Mouse (Mus musculus) stomach, embryonic 16.5 days (tissue): ENCODE data around the gene Tsg101. TPM values are rescaled to one million over a fixed set of nuclear protein-coding genes. Genes with fewer than 3 reads are reported as not detected.

Source experiments
- ATAC-seq: fragments of 200-750 bp; cut with Nextera tagmentation; 2 replicates; pipeline ENCODE4 v1.8.0; 2017; ENCODE audit warnings: moderate number of reproducible peaks, moderate TSS enrichment; ENCODE audit not compliant: insufficient read depth, low FRiP score
- H3K27ac ChIP-seq: fragments of 300-500 bp; sonication (generic); 2 replicates; pipeline ENCODE4 v1.5.1; 2014; ENCODE audit warnings: low read length
- H3K27me3 ChIP-seq: fragments of 300-500 bp; sonication (generic); 2 replicates; pipeline ENCODE4 v1.6.1; 2014; ENCODE audit warnings: low read length, control low read depth, mixed read lengths; ENCODE audit not compliant: control insufficient read depth, insufficient read depth
- H3K36me3 ChIP-seq: fragments of 300-500 bp; sonication (generic); 2 replicates; pipeline ENCODE4 v1.6.1; 2014; ENCODE audit warnings: low read length; ENCODE audit not compliant: control insufficient read depth, insufficient read depth
- H3K4me1 ChIP-seq: fragments of 300-500 bp; sonication (generic); 2 replicates; pipeline ENCODE4 v1.6.1; 2014; ENCODE audit warnings: low read length, control low read depth, mixed read lengths; ENCODE audit not compliant: control insufficient read depth, insufficient read depth
- H3K4me2 ChIP-seq: fragments of 300-500 bp; sonication (generic); 2 replicates; pipeline ENCODE4 v1.6.1; 2014; ENCODE audit warnings: low read depth, low read length, mixed read lengths
- H3K4me3 ChIP-seq: fragments of 300-500 bp; sonication (generic); replicated peaks from 2 replicates; pipeline ENCODE4 v1.5.1; 2014; ENCODE audit warnings: mild to moderate bottlenecking, low read length
- H3K9ac ChIP-seq: fragments of 300-500 bp; sonication (generic); 2 replicates; pipeline ENCODE4 v1.6.1; 2014; ENCODE audit warnings: low read length
- H3K9me3 ChIP-seq: fragments of 300-500 bp; sonication (generic); replicated peaks from 2 replicates; pipeline ENCODE4 v1.6.1; 2016; ENCODE audit warnings: low read length, control low read depth; ENCODE audit not compliant: control insufficient read depth
- WGBS: fragments of 180-500 bp; shearing (Covaris S2); extraction: QIAGEN DNeasy Blood & Tissue Kit; methylation state at CpG from one replicate; pipeline ENCODE4 v1.1.7; 2014; 5-methylcytosine and 5-hydroxymethylcytosine counted together
- polyA plus RNA-seq: library from polyadenylated mRNA; unstranded; fragments of >200 nt; fragmentation: Nextera tagmentation; extraction: Ambion mirVana; gene quantifications from 2 replicates; pipeline ENCODE4 v1.2.1, GENCODE M21; 2015

The Tsg101 gene
- polyA plus RNA-seq, 1 experiment from 2014 or later = 140 TPM

GRCm38 (mm10) chr7:46855866-46856560 lies 63.8 kb downstream of the Tsg101 start:
- 70% methylated on average over 7 of the region's 7 CpGs for WGBS
- no peak for ATAC-seq

DNA sequence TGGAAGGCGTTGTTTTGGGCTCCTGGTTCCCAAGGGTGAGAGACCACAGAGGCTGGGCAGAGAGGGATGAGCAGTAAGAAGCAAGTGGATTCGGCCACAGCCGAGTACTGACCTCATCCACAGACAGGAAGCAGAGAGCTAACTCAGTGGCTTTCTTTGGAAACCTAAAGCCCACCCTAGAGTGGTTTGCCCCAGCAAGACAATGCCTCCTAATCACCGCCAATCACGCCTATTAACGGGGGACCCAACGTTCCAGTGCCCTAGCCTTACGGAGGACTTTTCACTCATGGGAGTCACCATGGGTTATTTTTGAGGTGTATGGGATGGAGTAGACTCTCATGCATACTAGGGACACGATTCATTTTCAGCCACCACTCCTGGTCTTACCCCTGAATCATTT lies 66.4 kb downstream of the Tsg101 start:
- H3K9ac ChIP-seq = no peak overlapping the region
- H3K36me3 ChIP-seq = peaks cover 45% of the 10 kb centered on the region
- H3K4me2 ChIP-seq = no peak overlapping the region
- H3K9me3 ChIP-seq = no peaks in the 10 kb centered on the region
- no peaks in the 10 kb centered on the region for H3K27me3 ChIP-seq
- H3K4me1 ChIP-seq = no peaks in the 10 kb centered on the region
- WGBS = 92% methylated on average over 9 of the region's 9 CpGs
- H3K27ac ChIP-seq = no peak overlapping the region
- ATAC-seq = no peak
- no peak overlapping the region for H3K4me3 ChIP-seq

More at GRCm38 (mm10) chr7:46855866-46856560, 63.8 kb downstream of the Tsg101 start:
- Histone ChIP-seq H3K27ac (no peak overlapping the region), H3K4me2 (no peak overlapping the region), H3K36me3 (peaks cover 32% of the 10 kb centered on the region), H3K9ac (no peak overlapping the region), H3K4me1 (no peaks in the 10 kb centered on the region), H3K27me3 (no peaks in the 10 kb centered on the region), H3K9me3 (no peaks in the 10 kb centered on the region), H3K4me3 (no peak overlapping the region)

GRCm38 (mm10) chr7:46852666-46853065 lies 67.1 kb downstream of the Tsg101 start:
- H3K36me3 ChIP-seq = peaks cover 50% of the 10 kb centered on the region
- H3K4me1 ChIP-seq = no peaks in the 10 kb centered on the region; the same call in 1 of the 2 replicates

GRCm38 (mm10) chr7:46851026-46851425 lies 68.7 kb downstream of the Tsg101 start:
- 79% methylated on average over 7 of the region's 7 CpGs for WGBS
- H3K4me1 ChIP-seq = peaks cover 4% of the 10 kb centered on the region; the same call in 1 of the 2 replicates
- H3K27me3 ChIP-seq = no peaks in the 10 kb centered on the region
- H3K27ac ChIP-seq = no peak overlapping the region
- no peak overlapping the region for H3K4me3 ChIP-seq
- no peak overlapping the region for H3K4me2 ChIP-seq
- no peak overlapping the region for H3K9ac ChIP-seq
- no peak for ATAC-seq
- H3K36me3 ChIP-seq = peaks cover 51% of the 10 kb centered on the region
- H3K9me3 ChIP-seq = no peaks in the 10 kb centered on the region

More at GRCm38 (mm10) chr7:46852666-46853065, 67.1 kb downstream of the Tsg101 start:
- ATAC-seq = no peak
- no peak overlapping the region for H3K27ac ChIP-seq
- no peak overlapping the region for H3K9ac ChIP-seq
- no peaks in the 10 kb centered on the region for H3K9me3 ChIP-seq
- 88% methylated on average over 1 of the region's 1 CpGs for WGBS
- no peaks in the 10 kb centered on the region for H3K27me3 ChIP-seq
- H3K4me2 ChIP-seq = no peak overlapping the region
- no peak overlapping the region for H3K4me3 ChIP-seq

DNA sequence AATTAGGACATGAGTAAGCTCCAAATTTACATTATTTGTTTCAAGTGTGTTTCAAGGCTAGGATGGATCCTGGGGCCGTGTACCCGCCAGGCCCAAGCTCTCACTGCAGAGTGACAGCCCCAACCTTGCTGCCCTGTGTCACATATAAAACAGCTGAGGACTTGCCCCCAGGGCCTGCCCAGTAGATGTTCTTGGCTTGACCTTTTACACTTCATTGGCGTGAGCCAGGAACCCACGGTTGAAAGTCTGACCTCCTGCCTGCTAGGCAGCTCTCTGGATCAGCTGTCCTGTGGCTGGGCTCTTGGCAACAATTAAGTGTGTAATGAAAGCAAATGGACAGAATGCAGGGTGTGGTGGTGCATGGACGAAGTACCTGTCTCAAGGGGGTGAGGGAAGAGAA lies 70.5 kb downstream of the Tsg101 start:
- Histone ChIP-seq H3K27ac (no peak overlapping the region), H3K9ac (no peak overlapping the region), H3K4me1 (peaks cover 11% of the 10 kb centered on the region), H3K9me3 (no peaks in the 10 kb centered on the region), H3K36me3 (peaks cover 50% of the 10 kb centered on the region), H3K27me3 (no peaks in the 10 kb centered on the region), H3K4me3 (no peak overlapping the region), H3K4me2 (no peak overlapping the region)
- WGBS = 83% methylated on average over 5 of the region's 5 CpGs
- ATAC-seq = no peak

DNA sequence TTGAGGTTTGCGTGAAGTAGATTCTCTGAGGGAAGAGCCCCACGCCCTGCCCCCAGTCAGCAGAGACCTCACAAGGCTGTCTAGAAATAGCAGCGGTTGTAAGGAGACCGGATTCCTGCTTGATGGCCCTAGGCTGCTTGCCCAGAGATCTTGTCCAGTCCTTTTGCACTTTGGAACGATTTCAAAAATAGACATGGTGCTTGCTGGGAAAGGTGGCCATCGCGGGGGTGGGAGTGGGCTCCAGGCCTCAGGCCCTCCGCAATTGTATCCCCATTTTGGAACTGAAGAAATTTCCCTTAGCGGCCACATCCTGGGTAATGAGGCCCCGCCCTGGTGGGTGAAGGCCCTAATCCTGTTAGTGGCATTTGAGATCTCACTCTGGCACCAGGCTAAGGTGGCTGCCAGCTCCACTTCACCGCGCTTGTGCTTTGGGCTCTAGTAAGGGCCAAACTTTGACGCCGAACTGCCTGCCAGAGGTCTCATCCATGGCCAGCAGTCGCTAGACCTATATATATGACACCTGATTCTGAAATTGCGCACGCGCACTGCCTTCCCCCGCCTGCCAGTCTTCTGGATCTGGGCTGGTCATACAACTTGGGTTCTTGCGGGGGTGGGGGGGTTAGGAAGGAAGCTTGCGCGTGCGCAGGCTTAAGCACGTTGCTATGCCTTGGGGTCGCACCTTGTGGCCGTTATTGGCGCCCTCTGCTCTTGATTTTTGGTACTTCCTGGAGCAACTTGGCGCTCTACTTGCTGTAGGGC lies 73.1 kb downstream of the Tsg101 start:
- Histone ChIP-seq H3K9ac (peak overlapping the region; percentile 96), H3K4me2 (peak overlapping the region; percentile 92), H3K4me3 (peak overlapping the region; percentile 91), H3K36me3 (peaks cover 26% of the 10 kb centered on the region), H3K27ac (peak overlapping the region; percentile 97), H3K9me3 (no peaks in the 10 kb centered on the region), H3K27me3 (no peaks in the 10 kb centered on the region), H3K4me1 (peaks cover 12% of the 10 kb centered on the region)
- peak; percentile 39 for ATAC-seq
- 2% methylated on average over 28 of the region's 28 CpGs for WGBS

- H3K4me1 ChIP-seq = peaks cover 19% of the 10 kb centered on the region
- peak overlapping the region; percentile 96 for H3K9ac ChIP-seq
- H3K27me3 ChIP-seq = no peaks in the 10 kb centered on the region
- peak overlapping the region; percentile 97 for H3K27ac ChIP-seq
- H3K9me3 ChIP-seq = no peaks in the 10 kb centered on the region
- H3K36me3 ChIP-seq = peaks cover 19% of the 10 kb centered on the region
- H3K4me2 ChIP-seq = peak overlapping the region; percentile 92
- ATAC-seq = no peak; the same call in 1 of the 2 replicates
- peak overlapping the region; percentile 91 for H3K4me3 ChIP-seq
- WGBS = under 1% methylated on average over 36 of the region's 36 CpGs
These were observed 73.7 kb downstream of the Tsg101 start for GRCm38 (mm10) chr7:46845978-46846485.

GRCm38 (mm10) chr7:46845211-46845977 lies 74.4 kb downstream of the Tsg101 start:
- peak; percentile 91 for ATAC-seq
- no peaks in the 10 kb centered on the region for H3K27me3 ChIP-seq
- H3K4me3 ChIP-seq = peak overlapping the region; percentile 91
- H3K9me3 ChIP-seq = no peaks in the 10 kb centered on the region
- H3K9ac ChIP-seq = peak overlapping the region; percentile 96
- H3K4me2 ChIP-seq = peak overlapping the region; percentile 92
- peak overlapping the region; percentile 97 for H3K27ac ChIP-seq
- peaks cover 25% of the 10 kb centered on the region for H3K4me1 ChIP-seq
- peaks cover 19% of the 10 kb centered on the region for H3K36me3 ChIP-seq
- WGBS = under 1% methylated on average over 51 of the region's 51 CpGs
